Mouse (Mus musculus) hindbrain, embryonic 11.5 days (tissue): ENCODE measurements around the gene Cd3eap. TPM values are rescaled to one million over a fixed set of nuclear protein-coding genes. Genes with fewer than 3 reads are reported as not detected.

Experiments
- ATAC-seq: fragments of 200-750 bp; cut with Nextera tagmentation; 2 replicates; pipeline ENCODE4 v1.8.0; 2017; ENCODE audit warnings: mild to moderate bottlenecking, moderate TSS enrichment, moderate library complexity; ENCODE audit not compliant: low FRiP score
- DNase-seq: peaks from one replicate; pipeline ENCODE4 v3.0.0-alpha.2; 2015; ENCODE audit warnings: low spot score
- H3K27ac ChIP-seq: fragments of 300-500 bp; sonication (generic); 2 replicates; pipeline ENCODE4 v1.5.1; 2014; ENCODE audit warnings: mild to moderate bottlenecking, low read depth, low read length
- H3K27me3 ChIP-seq: fragments of 300-500 bp; sonication (generic); 2 replicates; pipeline ENCODE4 v1.6.1; 2014; ENCODE audit warnings: mild to moderate bottlenecking, low read length, moderate library complexity, mixed read lengths; ENCODE audit not compliant: control insufficient read depth, insufficient read depth
- H3K36me3 ChIP-seq: fragments of 300-500 bp; sonication (generic); 2 replicates; pipeline ENCODE4 v1.6.1; 2014; ENCODE audit warnings: mild to moderate bottlenecking, low read length, moderate library complexity, mixed read lengths; ENCODE audit not compliant: control insufficient read depth, insufficient read depth
- H3K4me1 ChIP-seq: fragments of 300-500 bp; sonication (generic); replicated peaks from 2 replicates; pipeline ENCODE4 v1.6.1; 2014; ENCODE audit warnings: low read length, mixed read lengths; ENCODE audit not compliant: control insufficient read depth, insufficient read depth
- H3K4me2 ChIP-seq: fragments of 300-500 bp; sonication (generic); replicated peaks from 2 replicates; pipeline ENCODE4 v1.6.1; 2014; ENCODE audit warnings: mild to moderate bottlenecking, low read depth, low read length
- H3K4me3 ChIP-seq: fragments of 300-500 bp; sonication (generic); 2 replicates; pipeline ENCODE4 v1.5.1; 2014; ENCODE audit warnings: low read depth, low read length
- H3K9ac ChIP-seq: fragments of 300-500 bp; sonication (generic); 2 replicates; pipeline ENCODE4 v1.6.1; 2014; ENCODE audit warnings: low read depth, low read length
- H3K9me3 ChIP-seq: fragments of 300-500 bp; sonication (generic); 2 replicates; pipeline ENCODE4 v1.6.1; 2016; ENCODE audit warnings: low read length; ENCODE audit not compliant: control insufficient read depth
- WGBS: fragments of 180-500 bp; shearing (Covaris S2); extraction: QIAGEN DNeasy Blood & Tissue Kit; methylation state at CpG from one replicate; pipeline ENCODE4 v1.1.7; 2014; 5-methylcytosine and 5-hydroxymethylcytosine counted together
- polyA plus RNA-seq: library from polyadenylated mRNA; unstranded; fragments of >200 nt; fragmentation: Nextera tagmentation; extraction: Ambion mirVana; gene quantifications from 2 replicates; pipeline ENCODE4 v1.2.1, GENCODE M21; 2014

The Cd3eap gene
- polyA plus RNA-seq, 1 experiment from 2014 or later, result 14.7 TPM

GRCm38 (mm10) chr7:19369823-19370425, 10.6 kb upstream of the Cd3eap start:
- H3K4me1 ChIP-seq, result no peaks in the 10 kb centered on the region
- DNase-seq (peak; percentile 85), ATAC-seq (peak; percentile 84)
- WGBS, result 10% methylated on average over 46 of the region's 46 CpGs
- peak overlapping the region; percentile 65 for H3K4me2 ChIP-seq
- no peak overlapping the region for H3K27ac ChIP-seq
- H3K27me3 ChIP-seq, result no peaks in the 10 kb centered on the region; the same call in 1 of the 2 replicates
- H3K9ac ChIP-seq, result peak overlapping the region; percentile 53
- peak overlapping the region; percentile 25 for H3K4me3 ChIP-seq
- no peaks in the 10 kb centered on the region for H3K36me3 ChIP-seq
- no peaks in the 10 kb centered on the region for H3K9me3 ChIP-seq

- Histone ChIP-seq H3K9ac (no peak overlapping the region), H3K9me3 (no peaks in the 10 kb centered on the region), H3K27ac (no peak overlapping the region), H3K4me2 (no peak overlapping the region), H3K36me3 (no peaks in the 10 kb centered on the region), H3K27me3 (no peaks in the 10 kb centered on the region; the same call in 1 of the 2 replicates), H3K4me3 (no peak overlapping the region), H3K4me1 (no peaks in the 10 kb centered on the region)
- 21% methylated on average over 16 of the region's 16 CpGs for WGBS
- ATAC-seq (no peak), DNase-seq (no peak)
These were observed 9.1 kb upstream of the Cd3eap start for GRCm38 (mm10) chr7:19368380-19368779.

GRCm38 (mm10) chr7:19365376-19365775, 6.1 kb upstream of the Cd3eap start:
- Histone ChIP-seq H3K4me1 (peaks cover 9% of the 10 kb centered on the region; the same call in 1 of the 2 replicates), H3K27ac (no peak overlapping the region), H3K9me3 (no peaks in the 10 kb centered on the region), H3K36me3 (no peaks in the 10 kb centered on the region), H3K9ac (no peak overlapping the region), H3K4me2 (no peak overlapping the region), H3K27me3 (peaks cover 4% of the 10 kb centered on the region), H3K4me3 (no peak overlapping the region)
- DNase-seq (no peak), ATAC-seq (no peak)
- 77% methylated on average over 4 of the region's 4 CpGs for WGBS

- Histone ChIP-seq H3K4me1 (peaks cover 10% of the 10 kb centered on the region; the same call in 1 of the 2 replicates), H3K4me3 (no peak overlapping the region), H3K36me3 (no peaks in the 10 kb centered on the region), H3K27ac (no peak overlapping the region), H3K9ac (no peak overlapping the region), H3K4me2 (no peak overlapping the region), H3K27me3 (peaks cover 4% of the 10 kb centered on the region), H3K9me3 (no peaks in the 10 kb centered on the region)
- DNase-seq (peak; percentile 80), ATAC-seq (no peak)
- WGBS, result 4% methylated on average over 18 of the region's 18 CpGs
These were observed 4.6 kb upstream of the Cd3eap start for GRCm38 (mm10) chr7:19363881-19364280.

- no peak overlapping the region for H3K27ac ChIP-seq
- ATAC-seq, result no peak
- 55% methylated on average over 4 of the region's 4 CpGs for WGBS
- no peak overlapping the region for H3K9ac ChIP-seq
- H3K27me3 ChIP-seq, result peaks cover 4% of the 10 kb centered on the region; the same call in 1 of the 2 replicates
- no peak for DNase-seq
- 0 out of 2 replicates have a peak, but pooled peaks cover under 1% of the 10 kb centered on the region for H3K36me3 ChIP-seq
- no peaks in the 10 kb centered on the region for H3K9me3 ChIP-seq
- H3K4me1 ChIP-seq, result peaks cover 15% of the 10 kb centered on the region; the same call in 1 of the 2 replicates
- H3K4me2 ChIP-seq, result no peak overlapping the region
- no peak overlapping the region for H3K4me3 ChIP-seq
These were observed 3.0 kb upstream of the Cd3eap start for GRCm38 (mm10) chr7:19362276-19362675.

- no peak overlapping the region for H3K9ac ChIP-seq
- peaks cover 15% of the 10 kb centered on the region; the same call in 1 of the 2 replicates for H3K4me1 ChIP-seq
These were observed 2.4 kb upstream of the Cd3eap start for GRCm38 (mm10) chr7:19361720-19362119.

GRCm38 (mm10) chr7:19360944-19361343, 1.7 kb upstream of the Cd3eap start:
- Histone ChIP-seq H3K9me3 (no peaks in the 10 kb centered on the region), H3K36me3 (peaks cover 6% of the 10 kb centered on the region; the same call in 1 of the 2 replicates), H3K4me1 (peaks cover 15% of the 10 kb centered on the region; the same call in 1 of the 2 replicates), H3K4me2 (peak overlapping the region; percentile 96), H3K4me3 (peak overlapping the region; percentile 62), H3K27me3 (peaks cover 4% of the 10 kb centered on the region; the same call in 1 of the 2 replicates), H3K9ac (peak overlapping the region; percentile 38; the same call in 1 of the 2 replicates), H3K27ac (no peak overlapping the region)
- DNase-seq, result peak; percentile 88
- ATAC-seq, result peak; percentile 64
- under 1% methylated on average over 27 of the region's 27 CpGs for WGBS

More at GRCm38 (mm10) chr7:19361720-19362119, 2.4 kb upstream of the Cd3eap start:
- Histone ChIP-seq H3K4me2 (peak overlapping the region; percentile 96), H3K9me3 (no peaks in the 10 kb centered on the region), H3K36me3 (0 out of 2 replicates have a peak, but pooled peaks cover 2% of the 10 kb centered on the region), H3K27me3 (peaks cover 4% of the 10 kb centered on the region; the same call in 1 of the 2 replicates), H3K4me3 (peak overlapping the region; percentile 62), H3K27ac (no peak overlapping the region)
- DNase-seq, result peak; percentile 80
- 13% methylated on average over 16 of the region's 16 CpGs for WGBS
- ATAC-seq, result no peak

- Histone ChIP-seq H3K4me3 (peak overlapping the region; percentile 62), H3K9me3 (no peaks in the 10 kb centered on the region), H3K36me3 (peaks cover 6% of the 10 kb centered on the region; the same call in 1 of the 2 replicates), H3K9ac (peak overlapping the region; percentile 59), H3K27me3 (peaks cover 4% of the 10 kb centered on the region; the same call in 1 of the 2 replicates), H3K4me2 (peak overlapping the region; percentile 96), H3K4me1 (peaks cover 15% of the 10 kb centered on the region; the same call in 1 of the 2 replicates), H3K27ac (peak overlapping the region; percentile 7; the same call in 1 of the 2 replicates)
- under 1% methylated on average over 45 of the region's 45 CpGs for WGBS
- DNase-seq (peak; percentile 85), ATAC-seq (peak; percentile 77)
These were observed 784 bp upstream of the Cd3eap start for GRCm38 (mm10) chr7:19359892-19360641.
